Comparison of ENCODE assay signal across 8 mouse cellular contexts in the genomic region with DNA sequence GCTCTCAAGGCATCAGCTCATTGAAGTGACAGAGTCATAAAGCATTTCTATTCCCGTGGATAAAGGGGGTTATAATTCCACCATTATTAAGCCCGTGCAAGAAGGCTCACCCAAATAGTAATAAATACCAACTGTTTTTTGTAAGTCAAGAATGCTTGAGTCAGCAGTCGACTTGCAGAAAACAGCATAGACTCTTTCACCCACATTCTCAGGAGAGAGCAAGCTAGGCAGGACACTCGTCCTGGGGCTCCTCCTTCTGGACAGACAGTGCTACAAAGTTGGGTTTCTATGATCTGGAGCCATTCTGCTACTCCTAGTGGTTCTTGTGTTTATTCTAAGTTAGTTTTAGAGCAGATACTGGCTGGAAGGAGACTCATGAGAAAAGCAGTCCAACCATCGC. TPM values are rescaled to one million over a fixed set of nuclear protein-coding genes. Genes with fewer than 3 reads are reported as not detected.
DNase-seq lines count a peak whose midpoint lies in the region; ATAC-seq lines count a peak whose summit lies in the region.

No protein-coding gene starts in this region.

- no peak for ATAC-seq in monocyte, adult 5-6 weeks (replicated peaks; ENCODE audit: insufficient number of reproducible peaks, low FRiP score, low TSS enrichment, poor library complexity, severe bottlenecking)

- peak; percentile 52 to 81 for DNase-seq in adrenal gland, adult (ENCODE audit: inconsistent age in 2 of 2, low spot score in 1 of 2)
- no peak for DNase-seq in adrenal gland, postnatal 4 days (ENCODE audit: low spot score in 2 of 2)
- DNase-seq in Muller cell, postnatal 12 days (ENCODE audit: inconsistent ontology term): peak; percentile 69
- peak; percentile 28 to 32 for DNase-seq in frontal cortex, postnatal 25 days (ENCODE audit: low spot score in 2 of 2)
- DNase-seq in kidney, adult 9 months: peak; percentile 75
- peak; percentile 33 to 46 for DNase-seq in left cerebral cortex, postnatal 36 days (ENCODE audit: low spot score in 2 of 2)
- DNase-seq in right cerebral cortex, postnatal 25 days: peak; percentile 31

- intact Hi-C loops in left cerebral cortex, postnatal 36 days (cut with DNase I): no loop called here

RNA-seq across cellular contexts. Expression of a gene that starts 24.4 kb away (rescaled TPM):
- total RNA-seq in adrenal gland, postnatal 4 days (2021): under 1 TPM; 0.25 to 0.34 TPM
- total RNA-seq in left cerebral cortex, postnatal 36 days (2021): not detected
- not detected in 3 replicates for total RNA-seq in monocyte, adult 5-6 weeks (2017)

Comparison
In these comparisons a context has a peak if more than half of its experiments do, and no peak if none do; other contexts are left out.
1. DNase-seq: peak in adrenal gland, adult (2 of 2), Muller cell, postnatal 12 days (single experiment), frontal cortex, postnatal 25 days (2 of 2), kidney, adult 9 months (single experiment), left cerebral cortex, postnatal 36 days (2 of 2) and right cerebral cortex, postnatal 25 days (single experiment); none in adrenal gland, postnatal 4 days (0 of 2).